Mouse (Mus musculus) thymus, postnatal 25 days (tissue): ENCODE data around the gene Tbx19.

Experiments
- DNase-seq: peaks from one replicate; pipeline ENCODE4 v3.0.0; 2022

Gene Tbx19

DNA sequence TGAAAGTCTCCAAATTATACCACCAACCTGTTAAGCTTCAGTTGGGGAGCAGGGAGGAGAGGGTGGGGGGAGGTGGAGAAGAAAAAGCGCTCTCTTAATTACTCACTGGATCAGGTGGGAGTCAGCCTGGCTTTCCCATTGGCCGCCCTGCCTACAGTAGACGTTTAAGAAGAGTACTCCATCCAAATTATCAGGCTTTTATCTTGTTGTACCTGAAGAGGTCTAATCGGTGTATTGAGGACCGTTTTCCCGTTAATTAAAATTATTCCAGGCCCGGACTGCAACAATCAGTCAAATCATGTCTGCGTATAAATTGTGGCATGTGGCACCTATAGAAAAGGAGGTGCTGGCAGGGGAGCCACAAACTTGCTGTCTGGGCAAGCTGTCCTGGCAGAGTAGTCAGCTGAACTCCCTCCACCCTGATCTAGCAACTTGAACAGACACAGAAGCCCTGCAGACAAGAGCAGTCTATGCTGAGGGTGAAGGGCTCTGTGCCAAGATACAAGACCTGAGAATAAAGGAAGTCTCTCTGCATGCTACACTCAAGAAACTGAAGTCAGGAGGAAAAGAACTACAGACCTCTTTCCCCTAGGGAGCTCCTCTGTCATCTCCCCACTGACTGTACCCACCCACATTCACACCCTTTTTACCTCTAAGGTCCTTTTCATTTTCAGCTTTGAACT lies at the start of gene Tbx19:
Tbx19 (minus strand) TSS at position 51 of the 683 bp plus-strand sequence.
- DNase-seq = no peak

DNA sequence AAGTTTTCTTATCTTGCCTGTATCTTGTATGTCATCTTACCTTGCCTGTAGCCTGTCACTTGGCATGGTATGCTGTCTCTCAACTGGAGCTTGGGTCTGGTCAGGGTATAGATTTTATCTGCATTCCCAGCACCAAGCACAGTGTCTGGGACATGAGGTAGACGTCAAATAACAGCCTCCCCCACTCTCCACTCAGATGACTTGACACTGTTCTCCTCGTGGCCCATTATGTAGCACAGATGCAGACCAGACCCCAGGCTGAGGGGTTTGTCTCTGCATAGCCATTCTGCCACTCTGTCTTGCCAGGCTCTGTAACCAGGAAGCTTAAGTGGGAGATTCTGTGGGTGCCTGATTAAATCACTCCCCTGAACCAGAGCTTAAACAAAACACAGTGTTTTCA lies 45.0 kb upstream of the Tbx19 start:
- DNase-seq = no peak

- no peak for DNase-seq
Measured at GRCm38 (mm10) chr1:165203488-165204035, 43.0 kb upstream of the Tbx19 start.

DNA sequence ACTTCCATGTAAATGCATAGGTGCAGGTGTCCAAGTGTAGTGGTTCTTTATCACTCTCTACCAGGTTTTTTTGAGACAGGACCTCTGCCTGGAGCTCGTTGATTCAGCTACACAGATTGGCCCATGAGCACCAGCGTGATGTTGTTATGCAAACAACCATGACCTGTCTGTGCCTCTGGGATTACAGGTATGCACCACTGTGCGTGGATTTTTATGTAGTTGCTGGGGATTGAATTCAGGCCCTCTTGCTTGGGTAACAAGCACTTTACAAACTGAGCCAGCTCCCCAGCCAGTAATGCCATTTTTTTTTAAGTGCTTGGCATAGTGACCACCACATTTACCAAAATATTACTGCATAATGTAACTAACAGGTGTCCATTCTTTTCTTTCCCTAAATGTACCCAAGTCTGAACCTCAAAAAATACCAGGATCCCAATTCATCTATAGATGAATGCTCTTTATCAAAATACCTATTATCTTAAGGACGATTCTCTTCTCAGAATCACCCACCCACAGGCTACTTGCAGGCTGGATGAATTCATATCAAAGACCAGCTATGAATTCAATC lies 41.0 kb upstream of the Tbx19 start:
- no peak for DNase-seq

DNA sequence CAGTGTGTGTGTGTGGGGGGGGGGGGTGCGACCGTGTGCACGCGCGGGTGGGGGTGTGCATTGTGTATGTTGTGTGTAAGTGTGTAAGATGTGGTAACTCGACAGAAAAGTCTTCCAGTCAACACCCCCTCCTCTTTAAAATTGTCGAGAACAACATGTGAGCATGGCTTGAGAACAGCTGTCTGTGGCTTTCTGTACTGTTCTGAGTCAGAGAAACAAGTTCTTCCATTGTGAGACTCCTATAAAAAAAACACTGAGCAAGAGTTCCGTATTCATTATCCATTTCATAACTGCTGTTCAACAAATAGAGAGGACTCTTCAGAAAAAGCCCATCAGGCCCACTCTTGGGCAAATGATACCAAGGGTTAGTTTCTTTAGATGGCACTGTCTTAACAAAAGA lies 40.2 kb upstream of the Tbx19 start:
- no peak for DNase-seq

- no peak for DNase-seq
Measured at GRCm38 (mm10) chr1:165199639-165200038, 39.1 kb upstream of the Tbx19 start.

GRCm38 (mm10) chr1:165198951-165199350 lies 38.4 kb upstream of the Tbx19 start:
- no peak for DNase-seq

- no peak for DNase-seq
Measured at GRCm38 (mm10) chr1:165197875-165198274, 37.3 kb upstream of the Tbx19 start.

DNA sequence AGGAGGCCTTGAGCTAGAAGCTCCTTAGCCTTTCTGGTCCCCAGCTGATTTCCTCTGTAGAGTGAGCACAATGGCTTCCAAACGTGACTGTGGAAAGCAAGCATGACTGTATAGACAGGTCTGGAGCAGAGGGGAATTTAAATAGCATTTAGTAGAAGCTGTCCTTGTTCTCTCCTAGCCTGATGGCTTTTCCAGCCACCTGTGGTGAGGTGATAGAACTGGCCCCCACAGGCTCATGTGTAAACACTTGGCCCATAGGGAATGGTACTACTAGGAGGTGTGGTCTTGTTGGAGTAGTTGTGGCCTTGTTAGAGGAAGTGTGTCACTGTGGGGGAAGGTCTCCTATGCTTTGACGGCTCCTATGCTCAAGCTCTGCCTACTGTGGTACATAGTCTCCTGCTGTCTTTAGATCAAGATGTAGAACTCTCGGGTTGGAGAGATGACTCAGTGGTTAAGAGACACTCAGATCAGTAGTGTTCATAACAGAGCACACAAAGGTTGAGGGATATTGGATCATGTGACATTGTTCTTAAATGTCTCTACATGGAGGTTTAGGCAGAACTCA lies 34.9 kb upstream of the Tbx19 start:
- no peak for DNase-seq

DNA sequence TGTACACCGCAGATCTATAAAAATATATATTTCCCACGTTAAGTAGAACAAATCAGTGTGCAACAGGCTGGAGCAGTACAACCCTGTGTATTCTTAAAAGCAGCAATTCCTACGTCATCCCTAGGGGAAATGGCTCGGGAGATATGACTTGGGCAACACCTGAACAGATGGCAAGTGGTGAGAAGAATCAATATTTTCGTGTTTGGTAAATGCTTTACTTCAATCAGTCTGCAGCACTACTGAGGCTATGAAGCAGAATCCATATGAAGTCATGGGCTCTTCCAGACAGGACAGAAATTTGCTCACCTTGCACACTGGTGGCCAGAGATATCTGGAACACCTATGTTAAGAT lies 34.1 kb upstream of the Tbx19 start:
- no peak for DNase-seq

DNA sequence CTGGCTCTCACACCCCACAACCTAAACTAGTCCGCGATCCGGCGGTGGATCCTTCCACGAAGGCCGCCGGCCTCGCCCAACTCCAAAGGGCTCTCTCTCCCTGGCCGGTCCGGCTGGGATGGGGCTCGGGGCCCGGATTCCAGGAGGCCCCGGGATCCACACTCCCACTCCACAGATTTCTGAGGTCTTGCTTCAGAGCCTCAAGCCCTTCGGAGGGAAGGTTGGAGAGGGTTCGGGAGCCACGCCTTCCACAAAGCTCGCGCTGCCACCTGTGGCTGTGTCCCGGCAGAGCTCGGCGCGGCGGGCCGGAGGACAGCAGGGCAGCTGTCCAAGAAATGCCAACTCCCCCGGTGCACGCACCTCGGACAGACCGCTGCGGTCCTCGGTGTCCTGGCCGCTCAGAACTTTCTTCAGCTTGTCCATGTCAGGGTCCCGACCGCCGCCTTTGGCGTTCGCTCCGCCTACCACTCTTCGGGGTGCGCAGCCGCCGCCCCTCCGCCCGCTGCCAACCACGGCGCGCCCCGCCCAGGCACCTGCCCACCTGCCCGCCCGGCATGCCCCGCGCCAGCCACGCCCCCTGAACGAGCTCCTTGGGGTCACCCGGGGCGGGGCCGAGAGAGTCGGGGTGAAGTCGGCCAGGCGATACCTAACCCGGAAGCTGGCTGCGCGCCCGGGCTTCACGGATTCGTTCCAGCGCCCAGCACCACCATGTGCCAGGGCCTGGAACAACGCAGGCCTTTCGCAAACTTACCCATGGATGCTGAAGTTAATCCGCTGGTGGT lies 33.5 kb upstream of the Tbx19 start, which contains the start of gene Sft2d2:
Sft2d2 (minus strand) TSS at position 559 of the 782 bp plus-strand sequence.
- peak; percentile 98 for DNase-seq

GRCm38 (mm10) chr1:165193426-165193825 lies 32.9 kb upstream of the Tbx19 start:
- DNase-seq = no peak

DNA sequence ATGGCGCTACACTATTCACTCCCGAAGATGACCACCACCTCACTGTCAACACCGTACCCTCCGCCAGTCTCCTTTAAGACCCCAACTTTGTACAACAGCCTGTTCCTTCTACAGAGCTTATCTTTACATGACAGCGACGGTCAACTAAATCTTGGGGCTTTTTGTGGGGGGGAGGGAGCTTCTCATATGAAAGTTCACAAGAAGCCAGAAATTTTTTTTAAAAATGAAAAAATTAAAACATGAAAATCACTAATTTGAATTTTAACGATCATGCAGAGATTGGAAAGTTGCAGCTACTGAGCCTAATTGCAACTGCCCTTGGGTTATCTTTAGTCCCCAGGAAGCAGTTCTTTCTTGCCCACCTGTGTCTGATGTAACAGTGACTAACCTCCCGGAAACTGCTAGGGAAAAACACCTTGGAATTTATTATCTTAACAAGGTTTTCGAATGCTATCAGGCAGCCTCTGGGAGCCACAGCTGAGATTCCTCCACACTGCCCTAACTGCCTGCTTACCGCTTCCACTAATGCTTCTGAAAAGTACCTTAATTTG lies 32.2 kb upstream of the Tbx19 start:
- no peak for DNase-seq

GRCm38 (mm10) chr1:165192102-165192501 lies 31.5 kb upstream of the Tbx19 start:
- no peak for DNase-seq

DNA sequence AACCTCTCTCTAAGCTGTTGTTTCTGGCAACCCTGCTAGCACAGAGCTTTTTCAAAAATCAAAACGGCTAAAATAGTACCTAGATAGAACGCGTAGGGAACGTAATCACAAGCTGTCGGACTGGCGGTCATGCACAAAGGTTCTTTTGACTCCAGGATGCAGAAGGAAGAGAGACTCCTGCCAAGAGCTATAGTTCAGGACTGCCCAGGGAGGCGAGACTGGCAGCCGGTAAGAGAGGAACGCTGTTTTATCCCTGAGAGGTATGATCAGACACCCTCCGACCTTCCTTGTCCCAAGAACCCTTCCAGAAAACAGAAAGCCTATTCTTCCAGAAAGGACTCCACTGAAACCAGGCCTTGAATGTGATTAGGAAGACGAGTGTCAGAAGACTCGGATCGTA lies 31.0 kb upstream of the Tbx19 start:
- no peak for DNase-seq

DNA sequence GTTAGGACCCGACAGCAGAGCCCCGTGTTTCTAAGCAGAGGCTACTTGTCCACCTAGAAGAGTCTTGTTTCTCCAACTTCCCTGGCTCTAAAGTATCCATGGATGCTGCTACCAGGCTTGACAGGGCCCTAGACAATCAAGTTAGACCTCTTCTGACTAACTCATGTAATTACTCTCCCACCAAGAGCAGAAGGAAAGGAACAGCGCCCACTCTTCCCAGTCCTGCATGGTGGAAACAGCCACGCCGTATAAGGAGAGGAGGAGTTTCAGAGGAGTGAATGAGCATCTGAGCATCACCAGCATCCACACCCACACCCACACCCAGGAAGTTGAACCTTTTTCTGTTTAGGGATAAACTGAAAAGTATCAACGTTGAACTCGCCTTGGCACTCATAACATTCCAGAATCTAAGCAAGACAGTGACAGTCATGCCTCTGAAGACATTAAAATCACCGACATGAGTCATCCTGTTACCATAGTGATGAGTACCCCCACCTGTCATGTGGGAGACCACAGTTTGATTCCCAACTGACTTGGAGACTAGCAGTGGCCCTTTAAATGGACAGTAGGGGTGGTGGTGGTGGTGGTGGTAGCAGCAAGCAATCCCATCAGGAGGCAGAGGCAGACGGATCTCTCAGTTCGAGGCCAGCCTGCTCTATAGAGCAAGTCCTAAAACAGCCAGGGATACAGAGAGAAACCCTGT lies 30.1 kb upstream of the Tbx19 start:
- no peak for DNase-seq

- DNase-seq = no peak
Measured at GRCm38 (mm10) chr1:165190068-165190467, 29.5 kb upstream of the Tbx19 start.

- DNase-seq = peak; percentile 52
Measured at GRCm38 (mm10) chr1:165188806-165189580, 28.4 kb upstream of the Tbx19 start.

GRCm38 (mm10) chr1:165187357-165187756 lies 26.8 kb upstream of the Tbx19 start:
- no peak for DNase-seq

- DNase-seq = no peak
Measured at GRCm38 (mm10) chr1:165186491-165186890, 25.9 kb upstream of the Tbx19 start.

GRCm38 (mm10) chr1:165185116-165185515 lies 24.5 kb upstream of the Tbx19 start:
- no peak for DNase-seq

DNA sequence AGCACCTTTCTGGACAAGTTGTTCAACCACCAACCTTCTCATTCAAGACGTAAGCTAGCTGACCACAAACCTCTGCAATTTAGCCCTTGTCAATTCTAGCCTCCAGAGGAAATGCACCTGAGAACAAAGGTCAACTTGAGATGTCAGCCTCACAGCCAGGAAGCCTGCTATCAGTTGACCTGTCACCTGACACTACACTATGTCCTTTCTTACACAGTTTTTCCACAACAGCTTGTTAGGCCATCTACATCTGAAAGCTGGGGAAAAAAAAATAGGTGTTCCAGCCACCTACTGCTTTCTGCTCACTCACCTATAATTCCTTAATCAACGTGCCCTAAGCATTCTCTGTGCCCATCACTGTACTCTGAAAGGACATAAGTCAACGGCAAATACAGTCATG lies 23.6 kb upstream of the Tbx19 start:
- DNase-seq = no peak
